Mouse (Mus musculus) spleen, adult 2 months (tissue): ENCODE data around the gene Wdpcp.

Source experiments
- CTCF ChIP-seq: fragments of 200-500 bp; IDR thresholded peaks from 2 replicates; pipeline ENCODE4 v1.5.1; 2011; ENCODE audit warnings: mild to moderate bottlenecking, inconsistent platforms; ENCODE audit not compliant: insufficient read depth, insufficient read length, insufficient replicate concordance; ENCODE audit errors: extremely low read depth
- POLR2A ChIP-seq: fragments of 200-500 bp; IDR thresholded peaks from 2 replicates; pipeline ENCODE4 v1.6.1; 2011; ENCODE audit warnings: low read depth, low read length, inconsistent platforms

- TF ChIP-seq CTCF = no peak
- no peak for TF ChIP-seq POLR2A
Measured at GRCm38 (mm10) chr11:21864000-21864399, 292.0 kb downstream of the Wdpcp start.
